Mouse (Mus musculus): ENCODE data around the gene Cdh10.

- TF ChIP-seq GATA1 (IDR thresholded peaks at IDR 0.05; ENCODE audit: borderline replicate concordance, low read length) = no peak
- TF ChIP-seq FLI1 (IDR thresholded peaks at IDR 0.05; ENCODE audit: low read length) = no peak
Measured at GRCm38 (mm10) chr15:18994294-18994693, 175.5 kb downstream of the Cdh10 start.

All from megakaryocyte, embryonic 14.5 days (primary cell).